Mouse (Mus musculus): ENCODE measurements around the gene Polr3gl. TPM values are rescaled to one million over a fixed set of nuclear protein-coding genes. Genes with fewer than 3 reads are reported as not detected.

The Polr3gl gene
- 9.1 and 11.7 TPM in 2 replicates for polyA plus RNA-seq (2012; rRNA removed)

DNA sequence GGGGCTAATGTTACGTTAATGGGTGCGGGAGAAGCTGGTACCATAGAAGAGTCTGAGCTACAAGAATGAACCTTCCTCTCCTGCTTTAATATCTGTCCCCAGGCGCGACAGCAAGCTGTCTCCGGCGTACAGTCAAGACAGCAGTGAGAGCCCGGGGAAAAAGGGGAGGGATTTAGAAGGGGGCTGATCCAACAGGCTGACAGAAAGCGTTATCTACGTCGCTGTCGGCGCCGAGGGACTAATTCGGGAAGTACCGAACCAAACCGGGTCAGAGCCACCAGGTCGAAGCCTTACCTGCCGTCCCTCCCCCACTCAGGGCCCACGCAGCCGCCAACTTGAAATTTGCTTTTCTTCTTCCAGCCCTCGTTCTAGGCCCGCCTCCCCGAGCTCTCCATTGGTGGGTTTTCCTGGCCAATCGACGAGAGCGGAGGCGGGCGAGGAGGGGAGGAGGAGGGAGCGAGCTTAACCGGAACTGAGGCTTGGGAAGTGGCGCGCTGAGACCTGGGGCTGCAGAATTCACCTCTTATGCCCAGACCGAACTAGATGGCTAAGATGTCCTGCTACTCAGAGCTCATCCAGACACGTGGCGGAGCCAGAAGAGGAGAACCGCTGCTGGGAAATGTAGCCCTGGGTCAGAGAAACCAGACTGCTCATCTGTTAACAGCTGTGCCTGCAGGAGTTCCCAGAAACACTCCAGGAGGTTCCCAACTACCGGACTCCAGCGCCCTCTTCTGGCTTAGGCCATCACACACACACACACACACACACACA, at the start of gene Polr3gl:
Gene Polr3gl, minus strand, starts transcription at position 392 of the 771 bp plus-strand sequence.

DNA sequence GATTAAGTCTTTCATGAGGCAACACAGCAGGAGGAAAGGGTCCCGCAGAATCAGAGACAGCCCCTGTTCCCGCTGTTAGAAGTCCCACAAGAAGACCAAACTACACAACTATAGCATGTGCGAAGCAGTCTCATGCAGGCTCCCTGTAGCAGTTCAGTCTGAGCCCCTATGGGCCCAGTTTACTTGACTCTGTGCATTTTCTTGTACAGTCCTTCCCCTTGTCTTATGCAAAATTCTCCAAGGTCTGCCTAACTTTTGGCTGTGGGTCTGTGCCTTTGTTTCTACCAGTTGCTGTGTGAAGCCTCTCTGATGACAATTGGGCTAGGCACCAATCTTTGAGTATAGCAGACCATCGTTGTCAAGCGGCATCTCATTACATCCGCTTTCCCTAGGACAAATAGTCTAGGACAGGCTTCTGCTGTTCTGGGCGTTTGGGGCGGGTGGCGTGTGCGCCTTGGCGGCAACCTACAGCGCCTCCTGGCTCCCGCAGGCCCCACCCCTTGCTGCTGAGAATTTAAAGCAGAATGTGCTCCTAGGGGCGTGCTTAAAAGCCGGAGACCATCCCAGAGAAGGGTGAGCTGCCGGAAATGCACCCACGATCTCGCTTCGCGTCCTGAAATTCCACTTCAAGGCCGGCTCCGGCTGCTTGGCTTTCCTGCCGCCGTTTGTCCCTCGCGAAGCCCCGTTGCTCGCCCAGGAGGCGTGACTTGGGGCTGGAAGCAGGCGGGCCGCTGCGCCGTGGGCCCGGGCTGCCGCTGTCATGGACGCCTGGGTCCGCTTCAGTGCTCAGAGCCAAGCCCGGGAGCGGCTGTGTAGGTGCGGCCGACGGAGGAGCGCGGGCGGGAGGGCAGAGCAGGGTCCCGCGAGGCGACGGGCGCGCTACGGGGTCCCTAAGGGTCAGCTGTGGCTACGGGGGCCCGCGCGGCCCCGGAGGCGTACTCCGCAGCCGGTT, 41.2 kb upstream of the Polr3gl start, which contains the start of the genes Pex11b and Gm42957:
Gene Pex11b, plus strand, starts transcription at position 449 of the 952 bp plus-strand sequence.
Gene Gm42957, plus strand, starts transcription at position 547 of the 952 bp plus-strand sequence.

DNA sequence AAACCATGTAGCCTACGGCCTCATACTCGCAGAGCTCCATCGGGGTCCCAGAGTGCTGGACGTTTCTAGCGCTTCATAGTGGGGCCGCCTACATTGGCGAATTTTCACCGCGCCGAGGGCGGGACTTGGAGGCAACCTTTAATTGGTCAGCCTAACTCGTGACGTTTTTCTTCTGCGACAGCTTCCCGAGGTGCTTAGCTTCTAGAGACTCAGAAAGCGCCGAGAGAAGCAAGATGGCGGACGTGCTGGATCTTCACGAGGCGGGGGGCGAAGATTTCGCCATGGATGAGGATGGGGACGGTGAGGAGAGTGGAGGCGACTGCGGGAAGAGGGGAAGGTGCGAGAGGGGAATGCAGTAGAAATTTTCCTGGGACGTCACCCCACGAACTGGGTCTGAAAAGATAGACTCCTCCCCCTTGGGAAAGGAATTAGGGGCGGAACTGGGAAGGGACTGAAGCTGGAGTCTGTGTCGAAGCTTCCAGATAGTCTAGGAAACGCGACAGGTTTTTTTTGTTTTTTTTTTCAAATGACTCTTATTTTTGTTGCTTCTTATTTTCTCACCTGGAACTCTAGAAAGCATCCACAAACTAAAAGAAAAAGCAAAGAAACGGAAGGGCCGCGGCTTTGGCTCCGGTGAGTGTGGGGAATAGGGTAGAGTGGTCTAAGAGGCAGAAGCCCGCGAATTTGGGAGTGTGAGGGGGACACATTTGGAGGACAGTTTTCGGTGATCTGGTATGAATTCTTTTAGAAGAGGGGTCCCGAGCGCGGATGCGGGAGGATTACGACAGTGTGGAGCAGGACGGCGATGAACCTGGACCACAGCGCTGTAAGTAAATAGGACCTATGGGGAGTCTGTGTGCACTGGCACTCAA, 36.0 kb upstream of the Polr3gl start, which contains the start of gene Rbm8a:
Gene Rbm8a, plus strand, starts transcription at position 205 of the 872 bp plus-strand sequence.

DNA sequence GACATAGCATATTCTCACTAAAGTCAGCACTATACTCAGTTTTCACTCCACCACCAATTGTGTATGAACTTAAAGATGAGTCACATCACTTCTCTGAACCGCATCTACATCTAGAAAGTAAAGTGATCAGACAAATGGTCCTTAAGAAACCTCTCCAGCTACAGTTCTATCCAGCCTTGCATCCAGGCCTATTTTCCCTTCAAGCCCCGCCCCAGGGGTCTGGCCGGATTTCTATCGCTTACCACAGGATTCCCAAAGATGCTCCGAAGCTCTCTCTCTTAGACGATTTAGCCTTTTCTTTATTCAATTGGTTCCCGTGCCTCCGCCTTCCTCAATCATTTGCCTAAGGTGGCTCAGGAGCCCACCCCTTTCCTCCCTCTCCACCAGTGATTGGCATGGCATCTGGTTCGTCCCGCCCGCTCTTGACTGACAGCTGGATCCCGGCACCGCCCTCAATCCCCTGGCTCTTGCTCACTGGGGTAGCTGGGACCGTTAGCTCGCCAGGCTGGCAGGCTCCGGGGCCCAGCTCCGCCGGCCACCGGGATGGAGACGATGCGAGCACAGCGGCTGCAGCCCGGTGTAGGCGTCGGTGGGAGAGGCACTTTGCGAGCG, 6.8 kb upstream of the Polr3gl start, which contains the start of gene Lix1l:
Gene Lix1l, plus strand, starts transcription at position 511 of the 612 bp plus-strand sequence.

DNA sequence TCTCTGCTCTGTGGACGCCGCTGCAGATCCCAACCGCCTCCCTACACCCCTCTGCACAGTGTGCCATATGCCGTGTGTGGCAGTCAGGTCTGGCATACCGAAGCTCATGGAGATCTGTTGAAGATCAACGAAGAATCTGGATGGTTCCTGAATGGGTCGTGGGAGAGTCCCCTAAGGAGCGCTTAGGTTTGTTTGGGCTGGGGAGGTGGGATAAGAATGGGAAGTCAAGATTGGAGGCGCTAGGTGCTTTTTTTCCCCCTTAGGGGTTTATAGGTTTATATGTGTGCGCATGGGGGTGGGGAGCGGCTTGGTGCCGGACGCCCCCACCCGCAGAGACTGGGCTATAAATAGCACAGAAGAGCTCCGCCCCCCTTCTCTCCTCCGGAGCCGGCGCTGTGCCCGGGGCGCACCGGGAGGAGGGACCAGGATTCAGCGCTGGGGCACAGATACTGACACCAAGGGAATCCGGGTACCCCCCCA, 2.3 kb upstream of the Polr3gl start, which contains the start of gene Ankrd34a:
Gene Ankrd34a, plus strand, starts transcription at position 409 of the 480 bp plus-strand sequence.

DNA sequence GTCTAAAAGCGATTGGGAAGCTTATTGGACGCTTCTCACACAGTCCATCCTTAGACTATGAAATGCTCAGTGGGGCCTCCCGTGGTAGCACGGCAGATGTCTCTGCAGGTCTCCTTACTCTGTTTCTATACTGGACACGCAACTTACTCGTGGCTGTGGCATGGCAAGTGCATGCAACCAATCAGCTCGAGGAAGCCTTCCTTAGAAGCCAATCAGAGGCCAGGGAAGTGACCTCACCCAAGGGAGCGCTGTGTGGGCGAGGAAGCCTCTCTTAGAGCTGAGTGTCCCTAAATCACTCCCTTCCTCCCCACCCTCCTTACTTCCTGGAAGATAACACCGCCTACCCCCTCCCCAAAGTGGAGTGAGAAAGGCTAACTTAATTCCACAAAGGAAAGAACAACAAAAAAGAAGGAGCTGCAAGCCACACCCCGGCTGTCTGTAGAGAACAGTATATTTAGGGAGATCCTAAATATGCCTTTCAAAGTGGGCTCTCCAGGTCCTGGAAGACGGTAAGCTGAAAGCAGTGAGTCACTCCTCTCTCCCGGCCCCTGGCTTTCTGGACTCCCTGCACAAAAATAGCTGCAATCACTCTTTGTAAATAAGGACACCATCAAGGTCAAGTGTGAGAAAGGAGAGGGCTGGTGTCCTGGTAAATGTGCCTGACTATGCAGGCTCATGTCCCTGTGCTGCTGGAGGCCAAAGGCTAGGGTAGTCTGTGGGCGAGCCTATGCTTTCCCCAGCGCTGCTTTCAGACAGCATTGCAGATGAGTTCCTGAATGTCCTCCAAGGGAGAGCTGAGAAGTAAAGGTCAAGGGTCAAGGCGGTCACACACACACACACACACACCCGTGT, 17.1 kb downstream of the Polr3gl start, which contains the start of gene Gm16253:
Gene Gm16253, plus strand, starts transcription at position 295 of the 852 bp plus-strand sequence.

DNA sequence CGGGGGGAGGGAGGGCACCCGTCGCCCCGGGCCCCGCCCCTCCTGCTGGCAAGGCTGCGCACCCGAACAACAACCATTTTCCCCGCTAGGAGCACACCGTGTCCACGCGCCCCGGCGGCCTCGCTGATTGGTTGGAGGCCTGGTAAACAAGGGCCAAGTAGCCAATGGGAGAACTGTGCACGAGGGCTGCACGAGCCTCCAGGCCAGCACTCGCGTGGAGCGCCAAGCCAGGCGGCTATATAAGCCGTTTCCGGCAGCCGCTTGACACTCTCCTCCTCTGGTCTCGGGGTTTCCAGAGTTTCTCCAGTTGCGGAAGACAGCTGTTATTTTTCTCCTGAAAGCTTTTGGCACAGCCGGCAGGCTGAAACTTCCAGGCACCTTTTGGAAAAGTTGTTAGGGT, 36.3 kb downstream of the Polr3gl start, which contains the start of gene Txnip:
Gene Txnip, plus strand, starts transcription at position 264 of the 400 bp plus-strand sequence.

Other genes starting within 250 kb of the Polr3gl start
- gene BC107364, start 141.9 kb downstream of the Polr3gl start, polyA plus RNA-seq (2012; rRNA removed): 0.10 and 0.34 TPM in 2 replicates
- 0.07 TPM in 1 of 2 replicates, not detected in the other for gene Hfe2, start 69.0 kb downstream of the Polr3gl start, polyA plus RNA-seq (2012; rRNA removed)
- gene Txnip, start 36.2 kb downstream of the Polr3gl start, polyA plus RNA-seq (2012; rRNA removed): 769 and 795 TPM in 2 replicates
- gene Gm16253, start 17.2 kb downstream of the Polr3gl start, polyA plus RNA-seq (2012; rRNA removed): not detected in 2 replicates
- 1.2 and 1.3 TPM in 2 replicates for gene Ankrd34a, start 2.5 kb upstream of the Polr3gl start, polyA plus RNA-seq (2012; rRNA removed)
- gene Lix1l, start 7.0 kb upstream of the Polr3gl start, polyA plus RNA-seq (2012; rRNA removed): 7.5 and 10.4 TPM in 2 replicates
- gene Rbm8a, start 35.8 kb upstream of the Polr3gl start, polyA plus RNA-seq (2012; rRNA removed): 2.7 and 4.0 TPM in 2 replicates
- gene Pex11b, start 41.2 kb upstream of the Polr3gl start, polyA plus RNA-seq (2012; rRNA removed): 18.8 and 27.0 TPM in 2 replicates
- 0.05 TPM in 1 of 2 replicates, not detected in the other for gene Gm42957, start 41.3 kb upstream of the Polr3gl start, polyA plus RNA-seq (2012; rRNA removed)
- gene Itga10, start 51.4 kb upstream of the Polr3gl start, polyA plus RNA-seq (2012; rRNA removed): 1.1 TPM in 2 replicates
- 1.4 and 1.9 TPM in 2 replicates for gene Ankrd35, start 76.0 kb upstream of the Polr3gl start, polyA plus RNA-seq (2012; rRNA removed)
- gene Pias3, start 102.2 kb upstream of the Polr3gl start, polyA plus RNA-seq (2012; rRNA removed): 30.6 and 41.0 TPM in 2 replicates
- gene Nudt17, start 114.4 kb upstream of the Polr3gl start, polyA plus RNA-seq (2012; rRNA removed): 3.1 and 4.0 TPM in 2 replicates
- 28.4 and 31.5 TPM in 2 replicates for gene Polr3c, start 133.4 kb upstream of the Polr3gl start, polyA plus RNA-seq (2012; rRNA removed)
- 12.9 and 14.1 TPM in 2 replicates for gene Rnf115, start 133.5 kb upstream of the Polr3gl start, polyA plus RNA-seq (2012; rRNA removed)
- 0.07 TPM in 1 of 2 replicates, not detected in the other for gene Pdzk1, start 235.1 kb upstream of the Polr3gl start, polyA plus RNA-seq (2012; rRNA removed)
- 0.30 and 0.44 TPM in 2 replicates for gene Cd160, start 235.2 kb upstream of the Polr3gl start, polyA plus RNA-seq (2012; rRNA removed)